Mouse (Mus musculus) CH12.LX (cell line): ENCODE measurements around the gene Srrm3. TPM values are rescaled to one million over a fixed set of nuclear protein-coding genes. Genes with fewer than 3 reads are reported as not detected.

Experiments
- DNase-seq: peaks from one replicate; pipeline ENCODE4 v3.0.0-alpha.2; 2013; ENCODE audit errors: extremely low read depth
- H3K27ac ChIP-seq: 2 replicates; pipeline ENCODE4 v1.5.1; 2012; ENCODE audit warnings: low read depth, mild to moderate bottlenecking, control low read depth, moderate library complexity; ENCODE audit not compliant: insufficient read depth
- H3K27me3 ChIP-seq: replicated peaks from 2 replicates; pipeline ENCODE3; 2012; ENCODE audit warnings: inconsistent platforms
- H3K36me3 ChIP-seq, 2 experiments: replicated peaks in 1 of 2; 2 replicates each; pipeline versions ENCODE3 to v1.6.1; 2012; ENCODE audit warnings: inconsistent platforms in 1 of 2, low read length in 1 of 2, mild to moderate bottlenecking in 1 of 2, mixed read lengths in 1 of 2, moderate library complexity in 1 of 2; ENCODE audit not compliant: control insufficient read depth in 1 of 2, insufficient read depth in 1 of 2
- H3K4me1 ChIP-seq, 2 experiments: 2 replicates each; pipeline ENCODE4 v1.6.1; 2012; ENCODE audit warnings: inconsistent platforms in 1 of 2, moderate library complexity in 1 of 2; ENCODE audit not compliant: insufficient read depth in 2 of 2, control insufficient read depth in 1 of 2
- H3K4me2 ChIP-seq: 2 replicates; pipeline ENCODE4 v1.6.1; 2012; ENCODE audit warnings: low read depth, mild to moderate bottlenecking, control low read depth; ENCODE audit not compliant: poor library complexity, insufficient read depth, severe bottlenecking
- H3K4me3 ChIP-seq, 3 experiments: fragments of 150-350 bp in 1 of 3; sonication (generic) in 1 of 3; replicated peaks in 1 of 3; 2 replicates each; pipeline versions ENCODE3 to v1.5.1; 2011 to 2012; ENCODE audit warnings: low read depth in 2 of 3, low read length in 2 of 3, mild to moderate bottlenecking in 2 of 3, moderate library complexity in 2 of 3, control low read depth in 1 of 3, improper control_type of control experiment in 1 of 3, inconsistent platforms in 1 of 3, mixed read lengths in 1 of 3; ENCODE audit not compliant: poor library complexity in 1 of 3
- H3K79me2 ChIP-seq: replicated peaks from 2 replicates; pipeline ENCODE4 v1.6.1; 2012; ENCODE audit warnings: mild to moderate bottlenecking, moderate library complexity; ENCODE audit not compliant: control insufficient read depth, poor library complexity, insufficient read depth, severe bottlenecking; ENCODE audit errors: extremely low read depth
- H3K9ac ChIP-seq: 2 replicates; pipeline ENCODE4 v1.6.1; 2012; ENCODE audit warnings: low read depth, mild to moderate bottlenecking, control low read depth, moderate library complexity; ENCODE audit not compliant: insufficient read depth
- H3K9me3 ChIP-seq: replicated peaks from 2 replicates; pipeline ENCODE3; 2012; ENCODE audit warnings: low read length, inconsistent platforms, mixed read lengths
- BHLHE40 ChIP-seq: IDR thresholded peaks from 2 replicates; pipeline ENCODE4 v1.6.1; 2011; ENCODE audit warnings: mild to moderate bottlenecking, low read depth, low read length, improper control_type of control experiment
- CHD2 ChIP-seq: IDR thresholded peaks from 2 replicates; pipeline ENCODE4 v1.6.1; 2011; ENCODE audit warnings: low read length, improper control_type of control experiment
- CTCF ChIP-seq, 2 experiments: IDR thresholded peaks in 1 of 2; conservative IDR thresholded peaks in 1 of 2; 2 replicates each; pipeline ENCODE4 v1.5.1; 2011 to 2012; ENCODE audit warnings: low read depth in 2 of 2, low read length in 2 of 2, improper control_type of control experiment in 1 of 2, inconsistent platforms in 1 of 2, mild to moderate bottlenecking in 1 of 2, moderate library complexity in 1 of 2
- E2F4 ChIP-seq: IDR thresholded peaks from 2 replicates; pipeline ENCODE4 v1.6.1; 2011; ENCODE audit warnings: low read depth, low read length, improper control_type of control experiment; ENCODE audit not compliant: insufficient replicate concordance
- ELF1 ChIP-seq: IDR thresholded peaks from 2 replicates; pipeline ENCODE4 v1.6.1; 2014; ENCODE audit warnings: low read depth, mild to moderate bottlenecking, inconsistent platforms, low read length, improper control_type of control experiment
- GABPA ChIP-seq: IDR thresholded peaks from 2 replicates; pipeline ENCODE4 v1.6.1; 2012; ENCODE audit warnings: low read depth, low read length, improper control_type of control experiment, inconsistent platforms; ENCODE audit not compliant: insufficient replicate concordance
- IRF4 ChIP-seq: IDR thresholded peaks from 2 replicates; pipeline ENCODE4 v1.6.1; 2014; ENCODE audit warnings: low read depth, mild to moderate bottlenecking, inconsistent platforms, low read length, improper control_type of control experiment
- JUN ChIP-seq: IDR thresholded peaks from 2 replicates; pipeline ENCODE4 v1.6.1; 2011; ENCODE audit warnings: low read depth, mild to moderate bottlenecking, low read length, improper control_type of control experiment, moderate library complexity; ENCODE audit not compliant: insufficient read depth
- JUND ChIP-seq: conservative IDR thresholded peaks from 2 replicates; pipeline ENCODE4 v1.6.1; 2011; ENCODE audit warnings: low read depth, low read length, improper control_type of control experiment
- MAX ChIP-seq: IDR thresholded peaks from 2 replicates; pipeline ENCODE4 v1.6.1; 2011; ENCODE audit warnings: low read length, improper control_type of control experiment
- MAZ ChIP-seq: IDR thresholded peaks from 2 replicates; pipeline ENCODE4 v1.6.1; 2012; ENCODE audit warnings: low read depth, mild to moderate bottlenecking, inconsistent platforms, low read length, improper control_type of control experiment, moderate library complexity
- MXI1 ChIP-seq: IDR thresholded peaks from 2 replicates; pipeline ENCODE4 v1.6.1; 2011; ENCODE audit warnings: mild to moderate bottlenecking, low read depth, low read length, improper control_type of control experiment
- MYC ChIP-seq: IDR thresholded peaks from 2 replicates; pipeline ENCODE4 v1.6.1; 2011; ENCODE audit warnings: low read depth, mild to moderate bottlenecking, improper control_type of control experiment, low read length
- NRF1 ChIP-seq: IDR thresholded peaks from 2 replicates; pipeline ENCODE4 v1.6.1; 2014; ENCODE audit warnings: low read depth, mild to moderate bottlenecking, inconsistent platforms, low read length, improper control_type of control experiment, moderate library complexity
- POLR2A ChIP-seq: IDR thresholded peaks from 2 replicates; pipeline ENCODE4 v1.6.1; 2011; ENCODE audit warnings: low read depth, mild to moderate bottlenecking, improper control_type of control experiment, low read length
- POLR2AphosphoS2 ChIP-seq: IDR thresholded peaks from 2 replicates; pipeline ENCODE4 v1.6.1; 2011; ENCODE audit warnings: low read depth, low read length, improper control_type of control experiment
- TCF12 ChIP-seq: IDR thresholded peaks from 2 replicates; pipeline ENCODE4 v1.6.1; 2014; ENCODE audit warnings: low read depth, mild to moderate bottlenecking, inconsistent platforms, low read length, improper control_type of control experiment
- UBTF ChIP-seq: IDR thresholded peaks from 2 replicates; pipeline ENCODE4 v1.6.1; 2012; ENCODE audit warnings: low read depth, mild to moderate bottlenecking, inconsistent platforms, low read length, improper control_type of control experiment, moderate library complexity
- USF2 ChIP-seq: conservative IDR thresholded peaks from 2 replicates; pipeline ENCODE4 v1.6.1; 2011; ENCODE audit warnings: low read depth, low read length, improper control_type of control experiment
- ZKSCAN1 ChIP-seq: IDR thresholded peaks from 2 replicates; pipeline ENCODE4 v1.6.1; 2012; ENCODE audit warnings: low read depth, inconsistent platforms, low read length, improper control_type of control experiment, borderline replicate concordance
- ZMIZ1 ChIP-seq: IDR thresholded peaks from 2 replicates; pipeline ENCODE4 v1.6.1; 2012; ENCODE audit warnings: low read depth, mild to moderate bottlenecking, inconsistent platforms, low read length, improper control_type of control experiment
- ZNF384 ChIP-seq: IDR thresholded peaks from 2 replicates; pipeline ENCODE4 v1.6.1; 2012; ENCODE audit warnings: low read depth, low read length, improper control_type of control experiment, inconsistent platforms
- dilution Hi-C: fragments of 300-500 bp; cut with MboI; formaldehyde crosslinking; loops from 2 replicates; pipeline ENCODE4 v1.14.3; 2020; ENCODE audit warnings: low sequenced_read_pairs; ENCODE audit not compliant: extremely low pct_unique_long_range_greater_than_20kb, extremely low pct_ligation_motif_present
- in situ Hi-C: fragments of 300-500 bp; cut with MboI; formaldehyde crosslinking; loops from 3 replicates; pipeline ENCODE4 v1.14.3; 2019; ENCODE audit warnings: low sequenced_read_pairs, low pct_ligation_motif_present, low pct_unique_long_range_greater_than_20kb, mixed read lengths
- polyA plus RNA-seq: library from polyadenylated mRNA; unstranded; fragments of >175 nt; gene quantifications from 2 replicates; pipeline ENCODE4 v1.2.1, GENCODE M21; 2012; ENCODE audit warnings: low read depth; ENCODE audit not compliant: insufficient read length
- total RNA-seq, 2 experiments: library from RNA; depleted of rRNA; stranded (reverse); fragments of 300-350 nt in 1 of 2; fragments of >200 nt in 1 of 2; gene quantifications; 2 replicates each; pipeline ENCODE4 v1.2.3; 2012 to 2014

The Srrm3 gene
- total and polyA plus RNA-seq, 3 experiments: not detected

DNA sequence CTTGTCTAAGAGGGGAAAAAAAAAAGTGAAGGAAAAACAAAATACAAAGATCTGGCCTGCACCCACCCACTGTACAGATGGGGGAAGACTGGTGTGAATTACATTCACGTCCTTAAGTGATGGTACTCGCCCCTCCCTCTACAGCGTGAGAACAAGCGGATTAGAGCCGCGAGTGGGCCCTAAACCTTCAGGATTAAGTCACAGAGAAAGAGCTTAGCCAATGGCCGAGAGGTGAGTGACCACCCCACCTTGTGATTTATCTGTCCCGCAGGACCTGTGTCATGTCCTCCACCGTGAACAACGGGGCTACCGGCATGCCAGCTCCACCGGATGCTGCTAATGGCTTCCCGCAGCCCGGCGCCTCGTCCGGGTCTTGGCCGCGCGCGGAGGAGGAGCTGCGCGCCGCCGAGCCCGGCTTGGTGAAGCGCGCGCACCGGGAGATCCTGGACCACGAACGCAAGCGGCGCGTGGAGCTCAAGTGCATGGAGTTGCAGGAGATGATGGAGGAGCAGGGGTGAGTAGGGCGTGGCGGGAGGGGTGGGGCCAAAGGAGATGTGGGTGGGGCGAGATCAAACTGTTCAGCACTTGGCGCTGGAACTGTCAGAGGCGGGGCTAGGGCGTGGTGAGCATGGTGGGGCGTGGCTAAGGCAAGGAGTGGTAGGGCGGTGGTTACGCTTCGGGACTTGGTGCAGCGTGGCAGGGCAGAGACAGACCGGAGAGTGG, 28.2 kb downstream of the Srrm3 start:
- no peaks in the 10 kb centered on the region for H3K9me3 ChIP-seq
- H3K9ac ChIP-seq: no peak overlapping the region
- H3K27me3 ChIP-seq: peaks cover 77% of the 10 kb centered on the region
- H3K4me2 ChIP-seq: peak overlapping the region; percentile 73
- H3K4me3 ChIP-seq: peak overlapping the region in 2 of 3 experiments; percentile 16 to 67
- dilution Hi-C loops: no loop called here
- DNase-seq: peak; percentile 60
- in situ Hi-C loops: no loop called here
- TF ChIP-seq MYC (no peak), MXI1 (peak; percentile 53; the same call in 1 of the 2 replicates), USF2 (no peak), ZKSCAN1 (no peak), ZNF384 (no peak), MAX (peak; percentile 35; the same call in 1 of the 2 replicates), BHLHE40 (no peak), NRF1 (peak; percentile 24; the same call in 1 of the 2 replicates)
- TF ChIP-seq, all 38 proteins: peak for 3
- no peak overlapping the region for H3K27ac ChIP-seq
- peaks cover 0 to 8% of the 10 kb centered on the region in 2 experiments; a peak in 3 of 4 replicates for H3K4me1 ChIP-seq
- no peaks in the 10 kb centered on the region for H3K36me3 ChIP-seq
- no peaks in the 10 kb centered on the region for H3K79me2 ChIP-seq

DNA sequence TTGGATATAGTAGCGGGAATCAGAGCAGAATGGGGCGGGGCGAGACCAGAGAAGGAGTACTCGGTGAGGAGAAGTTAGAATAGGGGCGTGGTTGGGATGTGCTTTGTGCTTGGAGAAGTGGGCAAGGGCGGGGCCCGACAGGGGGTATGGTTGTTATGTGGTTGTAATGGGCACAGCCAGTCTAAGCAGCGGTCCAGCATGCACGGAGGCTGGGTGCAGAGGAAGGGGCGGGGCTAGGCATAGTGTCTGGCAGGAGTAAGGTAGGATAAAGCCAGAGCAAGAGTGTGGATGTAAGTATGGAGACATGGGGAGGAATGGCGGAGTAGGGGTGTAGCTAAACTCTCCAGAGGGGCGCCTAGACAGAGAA, 28.8 kb downstream of the Srrm3 start:
- H3K27ac ChIP-seq: no peak overlapping the region
- H3K79me2 ChIP-seq: no peaks in the 10 kb centered on the region
- peak overlapping the region in 1 of 3 experiments; percentile 67 for H3K4me3 ChIP-seq
- DNase-seq: no peak
- H3K9ac ChIP-seq: no peak overlapping the region
- dilution Hi-C loops (no loop called here), in situ Hi-C loops (no loop called here)
- TF ChIP-seq POLR2A (no peak), MXI1 (0 out of 2 replicates have a peak, but pooled peaks have one; percentile 15)
- peaks cover 77% of the 10 kb centered on the region for H3K27me3 ChIP-seq
- peak overlapping the region; percentile 73 for H3K4me2 ChIP-seq
- no peaks in the 10 kb centered on the region for H3K9me3 ChIP-seq
- peaks cover 0 to 8% of the 10 kb centered on the region in 2 experiments; a peak in 3 of 4 replicates for H3K4me1 ChIP-seq
- H3K36me3 ChIP-seq: no peaks in the 10 kb centered on the region

DNA sequence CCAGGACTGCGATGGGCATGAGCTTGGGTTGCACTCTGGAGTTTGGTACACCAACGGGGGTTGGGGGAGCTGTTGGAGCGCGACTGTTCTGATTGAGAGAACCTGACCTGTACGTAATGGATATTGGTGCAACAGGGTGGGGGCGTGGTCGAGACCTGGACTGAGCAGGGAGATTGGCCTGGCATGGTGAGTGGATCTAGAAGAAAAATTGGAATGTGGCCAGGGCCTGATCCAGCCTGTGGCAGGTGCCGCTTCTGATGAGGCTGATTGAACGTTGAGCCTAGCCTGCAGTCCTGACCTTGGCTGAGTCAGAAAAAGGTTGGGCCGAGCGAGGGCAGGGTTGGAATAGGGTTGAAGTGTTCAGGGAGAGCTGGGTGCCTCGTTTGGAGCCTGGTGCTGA, 29.3 kb downstream of the Srrm3 start:
- Histone ChIP-seq H3K27me3 (peaks cover 75% of the 10 kb centered on the region), H3K9ac (no peak overlapping the region), H3K4me3 (no peak overlapping the region), H3K9me3 (no peaks in the 10 kb centered on the region), H3K36me3 (no peaks in the 10 kb centered on the region), H3K4me1 (peaks cover 0 to 8% of the 10 kb centered on the region in 2 experiments; a peak in 3 of 4 replicates), H3K4me2 (peak overlapping the region; percentile 73; the same call in 1 of the 2 replicates), H3K27ac (no peak overlapping the region), H3K79me2 (no peaks in the 10 kb centered on the region)
- in situ Hi-C loops (no loop called here), dilution Hi-C loops (no loop called here)
- DNase-seq: no peak
- TF ChIP-seq ZMIZ1 (no peak), ZKSCAN1 (no peak), CTCF (conservative IDR thresholded peaks at IDR 0.05 in 1 of 2, IDR thresholded peaks at IDR 0.05 in 1 of 2; ENCODE audit: low read depth in 2 of 2, low read length in 2 of 2) (no peak), ZNF384 (no peak), E2F4 (no peak), GABPA (no peak), NRF1 (no peak), CHD2 (no peak), JUND (no peak), ELF1 (no peak), MAZ (no peak), IRF4 (no peak), UBTF (no peak), USF2 (no peak), TCF12 (no peak), BHLHE40 (no peak), POLR2AphosphoS2 (no peak), JUN (no peak)
